Comparison of ENCODE assay signal across 11 mouse cellular contexts in genomic region chr2:144052410-144053065, GRCm38 (mm10). TPM values are rescaled to one million over a fixed set of nuclear protein-coding genes. Genes with fewer than 3 reads are reported as not detected.
DNase-seq lines count a peak whose midpoint lies in the region; ATAC-seq and TF ChIP-seq lines count a peak whose summit lies in the region.
"Had no signal": no experiment of that assay in that cellular context is flagged by ENCODE, and none has a peak within 500 bp of the region (broad histone marks: within the 10 kb centered on the region; RNA-seq: fewer than 3 reads in every experiment).

No protein-coding gene starts in this region.

- peak; percentile 49; the same call in 1 of the 2 replicates for ATAC-seq in stomach, postnatal 0 days (ENCODE audit: low FRiP score, low TSS enrichment)
- no peak for ATAC-seq in erythroid progenitor cell, adult 5-6 weeks (replicated peaks; ENCODE audit: low FRiP score, poor library complexity, severe bottlenecking)
- ATAC-seq in megakaryocyte-erythroid progenitor cell, adult 5-6 weeks (replicated peaks; ENCODE audit: low FRiP score, low TSS enrichment, poor library complexity, severe bottlenecking): no peak

- no peak for TF ChIP-seq POLR2A in cerebellum, adult 2 months (IDR thresholded peaks at IDR 0.05; ENCODE audit: borderline replicate concordance, insufficient read depth, low read length)

- peaks cover 4% of the 10 kb centered on the region; the same call in 1 of the 2 replicates for H3K4me1 ChIP-seq in cerebellum, adult 2 months (ENCODE audit: control insufficient read depth, insufficient read depth, low read length)
- no peaks in the 10 kb centered on the region for H3K4me1 ChIP-seq in stomach, postnatal 0 days (replicated peaks; ENCODE audit: control insufficient read depth, insufficient read depth)
- H3K4me1 ChIP-seq: embryonic facial prominence, embryonic 15.5 days; liver, embryonic 15.5 days had no signal

- H3K36me3 ChIP-seq in stomach, postnatal 0 days (ENCODE audit: control insufficient read depth, insufficient read depth, low read length): no peaks in the 10 kb centered on the region
- H3K36me3 ChIP-seq: embryonic facial prominence, embryonic 15.5 days; G1E; liver, embryonic 15.5 days had no signal

- no peak overlapping the region for H3K9ac ChIP-seq in stomach, postnatal 0 days (ENCODE audit: low read length)
- H3K9ac ChIP-seq: embryonic facial prominence, embryonic 15.5 days; liver, embryonic 15.5 days had no signal

- H3K27me3 ChIP-seq in cerebellum, adult 2 months (ENCODE audit: control insufficient read depth, insufficient read depth, low read length): no peaks in the 10 kb centered on the region
- no peaks in the 10 kb centered on the region for H3K27me3 ChIP-seq in stomach, postnatal 0 days (ENCODE audit: control insufficient read depth, insufficient read depth, low read length)
- H3K27me3 ChIP-seq: embryonic facial prominence, embryonic 15.5 days; liver, embryonic 15.5 days had no signal

- no peak for TF ChIP-seq CTCF in cerebellum, adult 2 months (IDR thresholded peaks at IDR 0.05; ENCODE audit: borderline replicate concordance, insufficient read depth, low read depth, low read length)
- TF ChIP-seq CTCF in stomach, postnatal 0 days (IDR thresholded peaks at IDR 0.05; ENCODE audit: low read depth): no peak

- WGBS in cerebellum, adult 2 months: 39% methylated on average over 8 of the region's 8 CpGs
- 57% methylated on average over 8 of the region's 8 CpGs for WGBS in stomach, postnatal 0 days

- intact Hi-C loops in left cerebral cortex, postnatal 14 days (cut with DNase I): no loop called here

- H3K27ac ChIP-seq in cerebellum, adult 2 months (ENCODE audit: insufficient read depth, low read length): no peak overlapping the region
- H3K27ac ChIP-seq in stomach, postnatal 0 days (replicated peaks): no peak overlapping the region
- H3K27ac ChIP-seq: embryonic facial prominence, embryonic 15.5 days; liver, embryonic 15.5 days had no signal

- no peak for TF ChIP-seq EP300 in stomach, postnatal 0 days (optimal IDR thresholded peaks at IDR 0.05)

- H3K4me2 ChIP-seq in stomach, postnatal 0 days (replicated peaks; ENCODE audit: low read depth): no peak overlapping the region
- H3K4me2 ChIP-seq: embryonic facial prominence, embryonic 15.5 days; liver, embryonic 15.5 days had no signal

- no peaks in the 10 kb centered on the region for H3K9me3 ChIP-seq in stomach, postnatal 0 days (ENCODE audit: control insufficient read depth, low read length)
- H3K9me3 ChIP-seq: embryonic facial prominence, embryonic 15.5 days; G1E; liver, embryonic 15.5 days had no signal

- peak; percentile 31 for DNase-seq in kidney, postnatal 10 days
- no peak for DNase-seq in kidney, adult 18-20 months
- peak; percentile 38 to 56 for DNase-seq in cerebellum, adult 2 months
- peak; percentile 30 for DNase-seq in heart, adult 8-10 months (ENCODE audit: low spot score)
- DNase-seq in left cerebral cortex, postnatal 14 days (ENCODE audit: low spot score in 2 of 2): peak; percentile 63 to 66
- DNase-seq in stomach, postnatal 0 days (ENCODE audit: low spot score): peak; percentile 28

- H3K4me3 ChIP-seq in cerebellum, adult 2 months (replicated peaks; ENCODE audit: insufficient read depth, low read depth, low read length): no peak overlapping the region
- H3K4me3 ChIP-seq in stomach, postnatal 0 days (ENCODE audit: low read depth, low read length): no peak overlapping the region
- H3K4me3 ChIP-seq: embryonic facial prominence, embryonic 15.5 days; liver, embryonic 15.5 days had no signal

RNA-seq across cellular contexts. Expression of gene Banf2, which starts 19.7 kb away (rescaled TPM):
- polyA plus RNA-seq in cerebellum, adult 2 months (2012; rRNA removed): not detected in 2 replicates
- total RNA-seq in heart, adult 8-10 months (2022): not detected
- total RNA-seq in left cerebral cortex, postnatal 14 days (2021): not detected
- not detected in 2 replicates for polyA plus RNA-seq in stomach, postnatal 0 days (2015; fragmentation: Nextera tagmentation; extraction: Ambion mirVana)
- total RNA-seq in erythroid progenitor cell, adult 5-6 weeks (2015; ENCODE audit: low replicate concordance): not detected in 2 replicates
- not detected in 2 replicates for total RNA-seq in erythroid progenitor cell, adult 5-6 weeks (2017; ENCODE audit: low replicate concordance)
- total RNA-seq in megakaryocyte-erythroid progenitor cell, adult 5-6 weeks (2014; fragmentation: Nextera tagmentation): not detected in 2 replicates
- total RNA-seq in megakaryocyte-erythroid progenitor cell, adult 5-6 weeks (2017): not detected in 2 replicates
- total RNA-seq: G1E had no signal
- polyA plus RNA-seq: embryonic facial prominence, embryonic 15.5 days; G1E; liver, embryonic 15.5 days had no signal

RNA-seq across cellular contexts. Expression of gene Rrbp1, which starts 41.5 kb away (rescaled TPM):
- 65.7 and 76.7 TPM in 2 replicates for polyA plus RNA-seq in cerebellum, adult 2 months (2012; rRNA removed)
- total RNA-seq in heart, adult 8-10 months (2022): 100 to 1,000 TPM; 109 to 128 (median 115) TPM
- total RNA-seq in left cerebral cortex, postnatal 14 days (2021): 10 to 100 TPM; 74.5 to 76.6 TPM
- polyA plus RNA-seq in stomach, postnatal 0 days (2015; fragmentation: Nextera tagmentation; extraction: Ambion mirVana): 61.0 and 69.0 TPM in 2 replicates
- total RNA-seq in erythroid progenitor cell, adult 5-6 weeks (2015; ENCODE audit: low replicate concordance): 37.8 and 52.0 TPM in 2 replicates
- 21.8 and 24.0 TPM in 2 replicates for total RNA-seq in erythroid progenitor cell, adult 5-6 weeks (2017; ENCODE audit: low replicate concordance)
- 107 and 111 TPM in 2 replicates for total RNA-seq in megakaryocyte-erythroid progenitor cell, adult 5-6 weeks (2014; fragmentation: Nextera tagmentation)
- total RNA-seq in megakaryocyte-erythroid progenitor cell, adult 5-6 weeks (2017): 91.8 and 92.1 TPM in 2 replicates
